Mouse (Mus musculus): Measurements from ENCODE around the gene Ankrd13d.

Gene Ankrd13d

GRCm38 (mm10) chr19:4220957-4221743 lies 61.8 kb downstream of the Ankrd13d start:
- no peak for DNase-seq (ENCODE audit: low spot score)

GRCm38 (mm10) chr19:4220416-4220815 lies 62.5 kb downstream of the Ankrd13d start:
- no peak for DNase-seq (ENCODE audit: low spot score)

All from urinary bladder, postnatal 25 days (tissue).